ENCODE assay signal across 20 mouse cellular contexts in the genomic region with DNA sequence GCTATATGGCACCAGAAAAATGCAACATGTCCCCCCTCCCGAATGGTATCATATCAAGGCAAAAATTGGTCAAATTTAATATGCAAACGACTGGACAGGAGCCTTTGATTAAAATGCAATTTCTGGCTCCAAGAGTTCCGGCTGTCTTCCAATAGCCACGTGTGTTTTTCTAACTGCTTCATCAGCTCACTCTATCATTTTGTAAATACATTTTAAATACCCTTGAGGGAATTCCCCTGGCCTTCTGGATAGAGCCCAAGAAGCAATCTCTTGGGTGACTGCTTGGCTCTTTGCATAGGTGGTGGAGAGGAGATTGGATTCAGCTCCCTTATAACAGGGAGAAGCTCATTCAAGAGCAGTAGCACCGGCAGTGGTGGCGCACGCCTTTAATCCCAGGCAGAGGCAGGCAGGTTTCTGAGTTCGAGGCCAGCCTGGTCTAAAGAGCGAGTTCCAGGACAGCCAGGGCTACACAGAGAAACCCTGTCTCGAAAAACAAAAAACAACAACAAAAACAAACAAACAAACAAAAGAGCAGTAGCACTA. TPM values are rescaled to one million over a fixed set of nuclear protein-coding genes. Genes with fewer than 3 reads are reported as not detected.
DNase-seq lines count a peak whose midpoint lies in the region; ATAC-seq lines count a peak whose summit lies in the region.
"Had no signal": no experiment of that assay in that cellular context is flagged by ENCODE, and none has a peak within 500 bp of the region (broad histone marks: within the 10 kb centered on the region; RNA-seq: fewer than 3 reads in every experiment).

No protein-coding gene starts in this region.

- H3K4me3 ChIP-seq in stomach, embryonic 16.5 days (replicated peaks; ENCODE audit: low read length) = no peak overlapping the region
- H3K4me3 ChIP-seq: embryonic facial prominence, embryonic 10.5 days; forebrain, embryonic 13.5 days; heart, adult 2 months; heart, embryonic 15.5 days had no signal

- H3K4me1 ChIP-seq in stomach, embryonic 16.5 days (ENCODE audit: control insufficient read depth, insufficient read depth, low read length) = no peaks in the 10 kb centered on the region
- H3K4me1 ChIP-seq: embryonic facial prominence, embryonic 10.5 days; forebrain, embryonic 13.5 days; heart, embryonic 15.5 days had no signal

- peak; percentile 47 for DNase-seq in adrenal gland, postnatal 10 days
- no peak for DNase-seq in adrenal gland, adult 8-10 months
- peak; percentile 54 for DNase-seq in A20 (ENCODE audit: low read depth, low spot score)
- DNase-seq in NIH3T3 (ENCODE audit: low read depth) = peak; percentile 28
- no peak for DNase-seq in cerebellum, adult 8-10 months
- no peak for DNase-seq in urinary bladder, postnatal 25 days (ENCODE audit: low spot score)
- DNase-seq: adrenal gland, adult 2 months; cerebellum, adult 11-12 months; cerebellum, postnatal 10 days; forebrain, postnatal 0 days; gastrocnemius, postnatal 14 days; heart, adult 2 months; heart, postnatal 14 days had no signal

- H3K27ac ChIP-seq in stomach, embryonic 16.5 days (ENCODE audit: low read length) = peak overlapping the region; percentile 19; the same call in 1 of the 2 replicates
- H3K27ac ChIP-seq: embryonic facial prominence, embryonic 10.5 days; forebrain, embryonic 13.5 days; heart, adult 2 months; heart, embryonic 15.5 days; hindbrain, embryonic 14.5 days had no signal

- no peaks in the 10 kb centered on the region for H3K9me3 ChIP-seq in stomach, embryonic 16.5 days (replicated peaks; ENCODE audit: control insufficient read depth, low read length)
- H3K9me3 ChIP-seq: embryonic facial prominence, embryonic 10.5 days; forebrain, embryonic 13.5 days; G1E; heart, embryonic 15.5 days had no signal

- no peak for ATAC-seq in stomach, embryonic 16.5 days (ENCODE audit: insufficient read depth, low FRiP score)
- ATAC-seq: forebrain, embryonic 13.5 days; forebrain, postnatal 0 days had no signal

- no peak overlapping the region for H3K4me2 ChIP-seq in stomach, embryonic 16.5 days (ENCODE audit: low read depth, low read length)
- H3K4me2 ChIP-seq: forebrain, embryonic 13.5 days; heart, embryonic 11.5 days; heart, embryonic 15.5 days; hindbrain, embryonic 14.5 days had no signal

- H3K27me3 ChIP-seq in stomach, embryonic 16.5 days (ENCODE audit: control insufficient read depth, insufficient read depth, low read length) = no peaks in the 10 kb centered on the region
- H3K27me3 ChIP-seq: forebrain, embryonic 13.5 days; heart, embryonic 15.5 days had no signal

- H3K9ac ChIP-seq in stomach, embryonic 16.5 days (ENCODE audit: low read length) = no peak overlapping the region
- H3K9ac ChIP-seq: forebrain, embryonic 13.5 days; forebrain, postnatal 0 days; heart, embryonic 15.5 days; hindbrain, embryonic 14.5 days had no signal

- no peaks in the 10 kb centered on the region for H3K36me3 ChIP-seq in stomach, embryonic 16.5 days (ENCODE audit: control insufficient read depth, insufficient read depth, low read length)
- H3K36me3 ChIP-seq: embryonic facial prominence, embryonic 10.5 days; G1E; heart, embryonic 15.5 days had no signal

- WGBS in stomach, embryonic 16.5 days = 75% methylated on average over 10 of the region's 10 CpGs

RNA-seq across cellular contexts. Expression of gene Zfp281, which starts 23.3 kb away (rescaled TPM):
- total RNA-seq in adrenal gland, postnatal 10 days (2021) = 10 to 100 TPM; 14.8 to 17.1 TPM
- total RNA-seq in adrenal gland, adult 8-10 months (2022) = 10 to 100 TPM; 17.9 to 22.4 (median 19.6) TPM
- polyA plus RNA-seq in stomach, embryonic 16.5 days (2015; fragmentation: Nextera tagmentation; extraction: Ambion mirVana) = 11.9 and 13.6 TPM in 2 replicates

Comparison
In these comparisons a context has a peak if more than half of its experiments do, and no peak if none do; other contexts are left out.
1. DNase-seq: peak in adrenal gland, postnatal 10 days (single experiment), A20 (single experiment) and NIH3T3 (single experiment); none in adrenal gland, adult 8-10 months (single experiment), cerebellum, adult 8-10 months (single experiment) and urinary bladder, postnatal 25 days (single experiment).